Comparison of ENCODE assay signal across 21 mouse cellular contexts in genomic region chr6:23830741-23831140, GRCm38 (mm10). TPM values are rescaled to one million over a fixed set of nuclear protein-coding genes. Genes with fewer than 3 reads are reported as not detected.
DNase-seq lines count a peak whose midpoint lies in the region; TF ChIP-seq lines count a peak whose summit lies in the region.
"Had no signal": no experiment of that assay in that cellular context is flagged by ENCODE, and none has a peak within 500 bp of the region (broad histone marks: within the 10 kb centered on the region; RNA-seq: fewer than 3 reads in every experiment).

No protein-coding gene starts in this region.

- TF ChIP-seq EP300 in ES-Bruce4 (IDR thresholded peaks at IDR 0.05; ENCODE audit: insufficient read depth, low read depth, low read length), result peak; percentile 64; the same call in 1 of the 2 replicates

- TF ChIP-seq CTCF in ES-Bruce4 (IDR thresholded peaks at IDR 0.05; ENCODE audit: low read depth, low read length), result no peak

- H3K4me1 ChIP-seq in ES-Bruce4 (ENCODE audit: control insufficient read depth, insufficient read depth, low read length) (no peaks in the 10 kb centered on the region), ES-E14 (ENCODE audit: control insufficient read depth in 2 of 2, insufficient read depth in 2 of 2, low read length in 2 of 2, poor library complexity in 1 of 2) (peaks cover 0 to 8% of the 10 kb centered on the region in 2 experiments; a peak in 1 of 4 replicates)
- H3K4me1 ChIP-seq: embryonic facial prominence, embryonic 10.5 days; embryonic facial prominence, embryonic 12.5 days; forebrain, embryonic 13.5 days; forebrain, embryonic 15.5 days had no signal

- H3K27ac ChIP-seq in ES-Bruce4 (ENCODE audit: insufficient read depth, low read length), result no peak overlapping the region; the same call in 1 of the 2 replicates
- H3K27ac ChIP-seq in ES-E14 (ENCODE audit: insufficient read depth, low read depth, low read length, poor library complexity, severe bottlenecking), result peak overlapping the region; percentile 12; the same call in 1 of the 2 replicates
- H3K27ac ChIP-seq: embryonic facial prominence, embryonic 10.5 days; embryonic facial prominence, embryonic 12.5 days; forebrain, embryonic 13.5 days; forebrain, embryonic 15.5 days had no signal

- no peak overlapping the region for H3K4me3 ChIP-seq in ES-Bruce4 (ENCODE audit: low read depth, low read length)
- no peak overlapping the region for H3K4me3 ChIP-seq in ES-E14 (ENCODE audit: insufficient read depth in 1 of 2, low read depth in 1 of 2, low read length in 2 of 2, poor library complexity in 1 of 2, severe bottlenecking in 1 of 2)
- H3K4me3 ChIP-seq: embryonic facial prominence, embryonic 10.5 days; embryonic facial prominence, embryonic 12.5 days; forebrain, embryonic 13.5 days; forebrain, embryonic 15.5 days had no signal

- in situ Hi-C loops in ES-E14 (cut with MboI; ENCODE audit: low sequenced_read_pairs in 2 of 2, unreplicated experiment in 2 of 2), result no loop called here

- H3K9me3 ChIP-seq in ES-Bruce4 (replicated peaks; ENCODE audit: control insufficient read depth, insufficient read depth, low read length, poor library complexity, severe bottlenecking) (no peaks in the 10 kb centered on the region), ES-E14 (ENCODE audit: control insufficient read depth, insufficient read depth, low read depth, low read length) (no peaks in the 10 kb centered on the region)
- H3K9me3 ChIP-seq: embryonic facial prominence, embryonic 10.5 days; embryonic facial prominence, embryonic 12.5 days; forebrain, embryonic 13.5 days; forebrain, embryonic 15.5 days had no signal

- DNase-seq in ES-E14 (ENCODE audit: low read depth, low spot score) (peak; percentile 17), ZHBTc4 (ENCODE audit: low read depth, low spot score) (peak; percentile 51)
- no peak for DNase-seq in cerebellum, postnatal 36 days
- no peak for DNase-seq in left cerebral cortex, adult 9 months (ENCODE audit: low spot score in 2 of 2)
- DNase-seq: adrenal gland, postnatal 10 days; adrenal gland, postnatal 25 days; B cell, adult 2 months; cerebellum, adult 11 months; cerebellum, adult 18-20 months; cerebellum, adult 8-10 months; cerebellum, adult 9-11 months; cerebellum, postnatal 14 days; forebrain, postnatal 0 days had no signal

- no peaks in the 10 kb centered on the region for H3K36me3 ChIP-seq in ES-Bruce4 (ENCODE audit: control insufficient read depth, insufficient read depth, low read length, poor library complexity, severe bottlenecking)
- no peaks in the 10 kb centered on the region for H3K36me3 ChIP-seq in ES-E14 (ENCODE audit: control insufficient read depth, insufficient read depth, low read length, poor library complexity, severe bottlenecking)
- H3K36me3 ChIP-seq: embryonic facial prominence, embryonic 10.5 days; embryonic facial prominence, embryonic 12.5 days; forebrain, embryonic 15.5 days had no signal

- TF ChIP-seq POLR2A in ES-Bruce4 (IDR thresholded peaks at IDR 0.05; ENCODE audit: insufficient read depth, low read length), result no peak

- no peaks in the 10 kb centered on the region for H3K27me3 ChIP-seq in ES-Bruce4 (ENCODE audit: control insufficient read depth, insufficient read depth, low read length, poor library complexity, severe bottlenecking)
- H3K27me3 ChIP-seq: CH12.LX; embryonic facial prominence, embryonic 12.5 days; forebrain, embryonic 13.5 days; forebrain, embryonic 15.5 days had no signal

- H3K9ac ChIP-seq in ES-Bruce4 (ENCODE audit: low read depth, poor library complexity, severe bottlenecking) (no peak overlapping the region), ES-E14 (ENCODE audit: insufficient read depth, low read depth, low read length, poor library complexity, severe bottlenecking) (no peak overlapping the region)
- H3K9ac ChIP-seq: embryonic facial prominence, embryonic 12.5 days; forebrain, embryonic 13.5 days; forebrain, embryonic 15.5 days; forebrain, postnatal 0 days had no signal

TF ChIP-seq in ES-E14, 5 proteins besides CTCF, POLR2A, EP300 and RAD21:
- TF ChIP-seq ZC3H11A (IDR thresholded peaks at IDR 0.05; ENCODE audit: borderline replicate concordance, low read depth, low read length) (no peak), CHD2 (IDR thresholded peaks at IDR 0.05; ENCODE audit: low read depth, low read length) (no peak), MAFK (IDR thresholded peaks at IDR 0.05; ENCODE audit: insufficient read depth, low read depth, low read length) (no peak), HCFC1 (IDR thresholded peaks at IDR 0.05; ENCODE audit: borderline replicate concordance, insufficient read depth, low read length) (no peak), ZNF384 (IDR thresholded peaks at IDR 0.05; ENCODE audit: low read depth, low read length) (no peak)

RNA-seq across cellular contexts. Expression of gene Cadps2, which starts 8.5 kb away (rescaled TPM):
- 0.40 and 0.90 TPM in 2 replicates for polyA plus RNA-seq in ES-Bruce4 (2011; ENCODE audit: insufficient read depth, insufficient read length, low read depth, missing spikeins)
- total RNA-seq in ES-E14 (2012; rRNA removed), result 0.36 and 0.53 TPM in 2 replicates
- total RNA-seq: CH12.LX, MEL had no signal
- polyA plus RNA-seq: CD4-positive, CD25-positive, alpha-beta regulatory T cell, adult 4 months had no signal

Comparison
In these comparisons a context has a peak if more than half of its experiments do, and no peak if none do; other contexts are left out.
1. DNase-seq: peak in ES-E14 (single experiment) and ZHBTc4 (single experiment); none in cerebellum, postnatal 36 days (0 of 2) and left cerebral cortex, adult 9 months (0 of 2).